Mouse (Mus musculus): ENCODE measurements around the gene Rbm24.

- peak; percentile 42; the same call in 1 of the 2 replicates for TF ChIP-seq HCFC1 (IDR thresholded peaks at IDR 0.05; ENCODE audit: borderline replicate concordance, insufficient read depth, low read length)
- TF ChIP-seq CHD2 (IDR thresholded peaks at IDR 0.05; ENCODE audit: low read depth, low read length) = no peak
- TF ChIP-seq ZC3H11A (IDR thresholded peaks at IDR 0.05; ENCODE audit: borderline replicate concordance, low read depth, low read length) = no peak
- TF ChIP-seq MAFK (IDR thresholded peaks at IDR 0.05; ENCODE audit: insufficient read depth, low read depth, low read length) = no peak
These were observed at the start of gene Rbm24 for GRCm38 (mm10) chr13:46418141-46418601.

Data from ES-E14 (cell line).